ENCODE assay signal across 1 mouse cellular context in the genomic region with DNA sequence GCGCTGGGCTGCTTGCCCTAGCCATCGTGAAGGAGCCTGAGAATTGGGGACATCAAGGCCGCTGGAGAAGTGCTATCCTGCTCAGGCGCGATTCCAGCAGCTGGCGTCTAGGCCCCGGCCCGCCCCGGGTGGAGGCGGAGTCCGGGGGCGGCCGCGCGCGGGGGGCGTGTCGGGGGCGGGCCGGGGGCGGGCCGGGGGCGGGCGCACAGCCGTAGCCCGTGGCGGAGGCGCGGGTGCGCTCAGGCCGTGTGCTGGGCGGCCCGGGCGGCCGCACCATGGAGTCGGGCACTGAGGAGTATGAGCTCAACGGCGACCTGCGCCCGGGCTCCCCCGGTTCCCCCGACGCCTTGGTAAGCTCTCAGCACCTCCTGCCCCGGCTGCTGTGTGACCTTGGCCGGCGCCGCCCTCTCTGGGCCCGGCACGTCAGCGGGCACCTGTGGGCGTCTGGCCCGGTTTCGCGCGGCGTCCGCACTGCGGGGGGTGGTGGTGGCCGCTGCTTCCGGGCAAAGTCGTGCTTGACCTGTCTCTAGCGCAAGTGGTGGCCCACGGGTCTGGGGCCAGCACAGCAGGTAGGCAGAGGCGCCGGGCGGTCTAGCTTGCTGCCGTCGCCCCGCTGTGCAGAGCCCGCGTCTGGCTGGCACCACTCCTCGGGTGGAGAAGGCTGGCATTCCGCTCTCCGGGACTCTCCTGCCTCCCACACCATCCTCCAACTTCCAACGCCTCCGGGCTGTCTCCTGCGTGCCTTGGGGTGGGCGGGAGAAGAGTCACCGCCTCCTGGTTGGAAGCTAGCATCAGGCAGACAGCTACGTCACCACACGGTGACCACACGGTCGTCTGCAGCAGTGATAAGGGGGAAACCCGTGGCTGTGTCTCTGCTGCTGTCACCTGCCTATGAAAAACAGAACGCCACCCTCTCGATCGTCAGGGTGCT.
TF ChIP-seq lines count a peak whose summit lies in the region.

Gene Ninj1, plus strand, starts transcription at position 198 of the 931 bp plus-strand sequence.

TF ChIP-seq in CH12.LX, 34 proteins besides CTCF, POLR2A, EP300 and RAD21 (continued from another document):
- TF ChIP-seq E2F4 (IDR thresholded peaks at IDR 0.05; ENCODE audit: insufficient replicate concordance, low read depth, low read length): no peak
- TF ChIP-seq MEF2A (IDR thresholded peaks at IDR 0.05; ENCODE audit: borderline replicate concordance, low read depth, low read length): peak; percentile 73; the same call in 1 of the 2 replicates
- TF ChIP-seq BHLHE40 (IDR thresholded peaks at IDR 0.05; ENCODE audit: low read depth, low read length): peak; percentile 98
- TF ChIP-seq MAFK (IDR thresholded peaks at IDR 0.05; ENCODE audit: insufficient replicate concordance, low read length): no peak
- TF ChIP-seq JUN (IDR thresholded peaks at IDR 0.05; ENCODE audit: insufficient read depth, low read depth, low read length): no peak
- TF ChIP-seq ZKSCAN1 (IDR thresholded peaks at IDR 0.05; ENCODE audit: borderline replicate concordance, low read depth, low read length): no peak
- peak; percentile 56 for TF ChIP-seq TCF12 (IDR thresholded peaks at IDR 0.05; ENCODE audit: low read depth, low read length)
- TF ChIP-seq NELFE (IDR thresholded peaks at IDR 0.05; ENCODE audit: low read depth, low read length): peak; percentile 69; the same call in 1 of the 2 replicates
- no peak for TF ChIP-seq USF1 (IDR thresholded peaks at IDR 0.05; ENCODE audit: low read depth, low read length)
- peak; percentile 56 for TF ChIP-seq MXI1 (IDR thresholded peaks at IDR 0.05; ENCODE audit: low read depth, low read length)
- TF ChIP-seq RCOR1 (conservative IDR thresholded peaks at IDR 0.05; ENCODE audit: low read depth, low read length): 0 out of 2 replicates have a peak, but pooled peaks have one; percentile 30
- TF ChIP-seq MYC (IDR thresholded peaks at IDR 0.05; ENCODE audit: low read depth, low read length): peak; percentile 60; the same call in 1 of the 2 replicates
- TF ChIP-seq TBP (conservative IDR thresholded peaks at IDR 0.05; ENCODE audit: low read depth, low read length): 0 out of 2 replicates have a peak, but pooled peaks have one; percentile 18
- peak; percentile 46; the same call in 1 of the 2 replicates for TF ChIP-seq NRF1 (IDR thresholded peaks at IDR 0.05; ENCODE audit: low read depth, low read length)
